Mouse (Mus musculus) megakaryocyte-erythroid progenitor cell, adult 5-6 weeks (primary cell): ENCODE results near the gene Tmem123. TPM values are rescaled to one million over a fixed set of nuclear protein-coding genes. Genes with fewer than 3 reads are reported as not detected.

ENCODE experiments used
- ATAC-seq: replicated peaks from 2 replicates; pipeline ENCODE4 v1.8.0; 2016; ENCODE audit warnings: mild to moderate bottlenecking, inconsistent platforms; ENCODE audit not compliant: severe bottlenecking, poor library complexity, low FRiP score, low TSS enrichment
- total RNA-seq, 2 experiments: library from RNA; stranded (forward) in 1 of 2; stranded (reverse) in 1 of 2; fragments of 200-1000, 215-1000 nt in 1 of 2; fragments of >200 nt in 1 of 2; fragmentation: Nextera tagmentation in 1 of 2; gene quantifications; 2 replicates each; pipeline ENCODE4 v1.2.3; 2014 to 2017

The Tmem123 gene
- total RNA-seq, 2 experiments from 2014 or later, result 78.9 to 131 TPM

DNA sequence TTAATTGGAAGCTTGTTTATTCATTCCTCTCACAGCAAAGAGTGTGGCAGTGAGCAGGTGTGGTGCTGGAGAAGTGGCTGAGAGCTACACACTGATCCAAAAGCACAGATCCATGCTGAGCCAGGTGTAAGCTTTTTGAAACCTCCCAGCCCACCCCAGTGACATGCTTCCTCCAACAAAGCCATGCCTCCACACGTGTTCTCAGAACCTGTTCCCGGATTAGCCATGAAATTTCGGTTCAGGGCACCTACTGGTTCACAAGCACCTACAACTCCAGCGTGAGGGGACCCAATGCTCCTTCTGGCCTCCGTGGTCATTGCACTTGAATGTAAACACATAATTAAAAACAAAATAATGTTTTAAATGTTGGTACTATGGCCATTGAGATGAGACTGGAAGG is 9.8 kb downstream of the Tmem123 start:
- no peak for ATAC-seq

- no peak for ATAC-seq
These were observed 10.7 kb downstream of the Tmem123 start for GRCm38 (mm10) chr9:7774538-7774937.

DNA sequence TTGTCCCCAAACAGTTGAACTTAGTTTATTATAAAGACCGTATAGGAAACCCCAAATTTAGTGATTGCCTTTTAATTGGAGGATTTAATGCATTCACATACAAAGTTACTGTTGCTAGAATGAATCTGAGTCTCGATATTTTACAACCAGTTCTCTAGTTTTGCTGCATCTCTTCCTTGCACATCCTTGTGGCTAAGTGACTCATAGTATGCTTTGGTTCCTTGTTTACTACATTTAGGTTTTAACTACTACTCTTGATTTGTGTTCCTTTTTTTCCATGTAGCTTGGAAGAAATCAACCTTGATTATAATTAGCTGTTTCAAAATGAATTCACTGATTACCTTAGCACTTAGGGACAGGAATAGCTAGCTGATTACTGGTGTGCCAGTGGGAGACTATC is 11.2 kb downstream of the Tmem123 start:
- no peak for ATAC-seq

DNA sequence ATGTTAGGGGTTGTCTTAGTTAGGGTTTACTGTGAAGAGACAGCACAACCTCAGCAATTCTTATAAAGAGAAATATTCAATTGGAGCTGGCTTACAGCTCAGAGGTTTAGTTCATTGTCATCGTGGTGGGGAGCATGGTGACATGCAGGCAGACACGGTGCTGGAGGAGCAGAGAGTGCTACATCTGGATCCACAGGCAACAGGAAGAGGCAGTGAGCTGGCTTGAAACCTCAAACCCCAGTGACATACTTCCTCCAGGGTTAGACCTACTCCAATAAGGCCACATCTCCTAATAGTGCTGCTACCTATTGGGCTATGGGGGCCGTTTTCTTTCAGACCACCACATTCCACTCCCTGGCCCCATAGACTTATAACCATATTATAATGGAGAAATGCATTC is 12.1 kb downstream of the Tmem123 start:
- ATAC-seq, result no peak

GRCm38 (mm10) chr9:7776940-7777339 is 13.1 kb downstream of the Tmem123 start:
- no peak for ATAC-seq

GRCm38 (mm10) chr9:7777652-7778051 is 13.8 kb downstream of the Tmem123 start:
- no peak; the same call in 1 of the 2 replicates for ATAC-seq

GRCm38 (mm10) chr9:7778771-7779170 is 14.9 kb downstream of the Tmem123 start:
- ATAC-seq, result no peak

GRCm38 (mm10) chr9:7779786-7780185 is 15.9 kb downstream of the Tmem123 start:
- no peak for ATAC-seq

DNA sequence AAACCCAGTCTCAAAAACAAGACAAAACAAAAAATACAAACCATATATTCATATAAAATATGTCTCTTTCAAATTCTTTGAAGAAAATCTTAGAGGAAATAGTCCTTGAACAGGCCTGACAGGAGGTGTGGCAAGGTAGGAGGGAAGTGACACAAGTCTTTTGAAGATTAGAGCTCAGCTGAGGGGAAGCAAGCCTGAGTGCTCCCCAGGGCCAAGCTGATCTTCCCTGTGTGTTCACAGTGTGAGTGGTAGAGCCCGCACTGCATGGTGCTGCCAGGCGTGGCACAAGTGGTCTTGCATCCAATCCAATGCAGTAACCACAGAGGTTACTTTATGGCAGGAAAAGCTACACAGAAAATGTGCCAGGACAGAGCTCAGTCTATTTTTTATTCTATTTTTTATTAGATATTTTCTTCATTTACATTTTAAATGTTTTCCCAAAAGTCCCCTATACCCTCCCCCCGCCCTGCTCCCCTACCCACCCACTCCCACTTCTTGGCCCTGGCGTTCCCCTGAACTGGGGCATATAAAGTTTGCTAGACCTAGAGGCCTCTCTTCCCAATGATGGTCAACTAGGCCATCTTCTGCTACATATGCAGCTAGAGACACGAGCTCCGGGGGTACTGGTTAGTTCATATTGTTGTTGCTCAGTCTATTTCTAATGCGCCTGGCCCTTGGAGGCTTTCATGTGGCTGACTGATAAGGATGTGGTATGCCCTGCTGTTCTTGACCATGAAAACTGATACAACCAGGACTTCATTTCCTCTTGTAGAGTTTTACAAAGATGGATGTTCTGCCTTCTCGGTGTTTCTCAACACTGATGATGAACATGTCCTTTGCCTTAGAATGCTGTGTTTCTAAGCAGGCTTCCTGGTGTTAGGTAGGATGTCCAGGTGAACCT is 16.7 kb downstream of the Tmem123 start:
- peak; percentile 65 for ATAC-seq

GRCm38 (mm10) chr9:7783823-7784614 is 20.2 kb downstream of the Tmem123 start:
- ATAC-seq, result peak; percentile 28; the same call in 1 of the 2 replicates

DNA sequence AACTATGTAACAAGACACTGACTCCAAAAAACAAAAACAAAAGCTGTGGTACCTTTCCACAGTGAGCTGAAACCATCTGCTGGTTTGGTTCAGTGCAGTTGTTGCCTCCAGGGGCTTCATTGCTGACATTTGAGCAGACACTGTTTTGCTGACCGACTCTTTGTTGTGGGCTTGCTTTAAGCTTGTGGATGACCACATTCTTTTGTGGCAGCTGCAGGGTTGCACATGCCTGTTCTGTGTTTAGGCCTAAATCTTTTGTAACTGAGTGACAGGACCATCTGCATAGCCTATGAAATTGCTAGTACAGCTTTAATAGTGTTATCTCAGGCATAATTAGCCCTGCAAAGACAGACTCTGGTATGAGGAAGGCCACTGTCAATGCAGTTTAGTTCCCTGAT is 20.8 kb downstream of the Tmem123 start:
- ATAC-seq, result no peak

GRCm38 (mm10) chr9:7785396-7785795 is 21.6 kb downstream of the Tmem123 start:
- ATAC-seq, result no peak

DNA sequence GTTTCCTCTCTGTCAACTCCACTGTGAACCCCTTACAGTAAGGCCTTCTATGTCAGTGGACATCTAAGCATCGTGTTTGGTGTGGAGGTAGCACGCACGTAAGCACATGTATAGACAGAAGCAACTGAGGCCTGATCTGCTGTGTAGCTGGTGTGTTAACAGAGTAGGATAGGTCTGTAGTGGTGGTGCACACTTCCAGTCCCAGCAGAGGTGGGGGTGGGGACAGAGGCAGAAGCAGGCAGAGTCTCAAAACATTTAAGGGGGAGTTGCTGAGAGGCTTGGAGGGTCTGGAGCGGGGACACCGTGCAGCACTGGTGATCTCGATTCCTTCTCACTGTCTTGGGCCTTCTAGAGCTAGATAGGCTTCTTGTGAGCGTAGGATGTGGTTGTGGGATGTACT is 22.2 kb downstream of the Tmem123 start:
- no peak for ATAC-seq

GRCm38 (mm10) chr9:7788411-7788810 is 24.6 kb downstream of the Tmem123 start:
- ATAC-seq, result no peak

DNA sequence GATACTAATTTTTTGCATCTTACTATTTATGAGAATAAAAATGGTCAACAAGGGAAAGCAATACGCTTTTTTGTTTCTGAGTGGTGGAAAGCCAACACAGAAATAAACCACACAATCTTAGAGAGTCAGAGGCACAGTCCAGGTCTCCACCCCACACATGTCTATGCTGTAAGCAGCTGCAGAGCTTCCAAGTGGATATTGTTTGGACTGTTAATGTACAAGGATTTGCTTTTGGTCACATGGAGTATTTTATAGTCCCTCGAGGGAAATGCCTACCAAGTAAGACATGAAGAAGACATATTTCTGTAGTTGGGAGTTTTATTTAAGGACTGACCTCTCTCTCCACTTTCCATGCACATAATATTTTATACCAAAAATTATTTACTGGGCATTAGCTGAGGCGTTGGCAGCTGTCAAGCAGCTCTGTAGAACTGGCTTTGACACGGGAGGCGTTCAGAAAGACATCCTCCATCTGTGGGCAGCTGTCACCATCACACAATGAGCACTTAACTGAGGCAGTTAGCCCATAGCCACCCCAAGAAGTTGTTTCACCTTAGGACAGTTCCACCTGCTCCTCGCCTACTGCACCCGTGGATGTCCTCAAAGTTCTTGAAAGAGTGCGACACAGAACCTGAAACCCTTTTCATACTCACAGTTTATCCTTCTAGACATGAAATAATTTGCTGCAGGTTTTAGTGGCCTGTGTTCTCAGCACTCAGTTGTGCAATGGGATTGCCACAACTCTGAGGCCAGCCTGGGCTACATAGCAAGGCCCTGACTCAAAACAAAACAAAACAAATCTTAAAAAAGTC is 26.1 kb downstream of the Tmem123 start:
- peak; percentile 19; the same call in 1 of the 2 replicates for ATAC-seq

GRCm38 (mm10) chr9:7790580-7791084 is 26.8 kb downstream of the Tmem123 start:
- ATAC-seq, result peak; percentile 91

DNA sequence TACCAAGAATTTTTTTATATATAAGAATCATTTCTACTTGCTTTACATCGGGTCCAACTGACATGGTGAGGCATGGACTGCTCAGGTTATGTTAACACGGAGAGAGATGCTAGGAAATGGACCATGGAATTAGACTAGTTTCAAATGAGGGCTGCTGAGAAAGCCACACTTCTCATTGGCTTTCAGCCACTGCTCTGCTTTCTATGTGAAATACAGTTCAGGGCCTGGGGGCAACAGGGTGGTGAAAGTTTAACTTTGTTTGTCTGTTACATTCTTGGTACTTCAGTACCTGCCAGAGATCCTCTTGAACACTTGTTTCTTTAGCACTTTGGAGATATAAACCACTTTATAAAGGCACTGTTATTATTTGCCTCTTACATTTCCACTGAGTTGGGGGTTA is 29.7 kb downstream of the Tmem123 start:
- no peak for ATAC-seq

DNA sequence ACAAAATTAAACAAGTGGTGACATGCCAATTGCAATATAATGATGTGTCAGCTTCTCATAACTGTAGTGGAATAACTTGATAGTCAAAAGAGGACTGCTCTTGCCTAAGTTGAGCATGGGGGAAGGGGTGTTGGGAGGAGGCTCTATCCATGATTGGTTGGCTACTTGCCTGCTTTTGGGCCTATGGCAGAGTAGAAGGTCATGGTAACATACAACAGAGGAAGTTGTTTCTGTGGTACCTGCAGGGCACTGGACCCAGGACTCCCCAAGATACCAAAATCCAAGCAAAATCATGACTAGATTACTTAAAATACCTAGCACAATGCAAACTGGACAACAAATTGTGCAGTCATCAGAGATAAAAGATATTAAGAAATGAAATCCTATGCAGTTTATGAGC is 31.7 kb downstream of the Tmem123 start:
- no peak for ATAC-seq

DNA sequence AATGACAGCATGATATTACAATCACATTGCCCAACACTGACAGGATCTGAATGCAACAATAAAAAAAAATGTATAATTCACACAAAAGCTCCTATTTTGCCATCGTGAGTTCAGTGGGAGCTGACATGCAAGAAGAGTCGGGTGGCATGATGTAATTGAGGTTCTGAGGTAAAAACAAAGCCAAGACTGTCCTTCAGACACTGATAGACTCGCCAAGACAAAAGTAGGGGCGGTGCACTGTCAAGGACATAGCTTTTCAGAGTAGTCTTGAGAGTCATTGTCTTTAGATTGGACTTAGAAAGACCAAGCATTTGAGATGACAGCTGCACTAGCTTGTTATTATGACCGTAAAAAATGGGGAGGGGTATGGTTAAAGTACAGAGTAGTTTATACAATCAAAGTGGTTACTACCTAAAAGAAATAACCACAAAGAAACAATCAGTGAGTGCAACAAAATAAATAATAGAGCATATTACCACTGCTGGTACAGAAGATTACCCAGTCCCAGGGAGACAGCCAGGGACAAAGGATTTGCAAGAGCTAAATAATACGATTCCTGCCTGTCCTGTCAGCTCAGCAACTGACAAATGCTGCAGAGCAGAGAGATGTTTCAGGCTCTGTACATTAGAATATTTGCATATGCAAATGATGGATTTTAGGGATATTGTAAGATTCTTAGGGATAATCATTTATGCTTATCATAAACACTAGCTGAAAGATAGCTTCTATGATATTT is 32.5 kb downstream of the Tmem123 start:
- no peak; the same call in 1 of the 2 replicates for ATAC-seq
